Mouse (Mus musculus) embryonic facial prominence, embryonic 14.5 days (tissue): ENCODE measurements around the gene Trim60. TPM values are rescaled to one million over a fixed set of nuclear protein-coding genes. Genes with fewer than 3 reads are reported as not detected.
A peak's percentile ranks its signal among the peaks of the same experiment; 100 is the strongest.

Experiments
- ATAC-seq: fragments of 200-750 bp; cut with Nextera tagmentation; 2 replicates; pipeline ENCODE4 v1.8.0; 2017; ENCODE audit warnings: low read depth, moderate number of reproducible peaks, moderate TSS enrichment
- DNase-seq: peaks from one replicate; pipeline ENCODE4 v3.0.0-alpha.2; 2015; ENCODE audit warnings: low spot score
- H3K27ac ChIP-seq: fragments of 300-500 bp; sonication (generic); replicated peaks from 2 replicates; pipeline ENCODE4 v1.5.1; 2014; ENCODE audit warnings: low read depth, mild to moderate bottlenecking, low read length, moderate library complexity
- H3K27me3 ChIP-seq: fragments of 300-500 bp; sonication (generic); replicated peaks from 2 replicates; pipeline ENCODE4 v1.6.1; 2014; ENCODE audit warnings: low read length; ENCODE audit not compliant: control insufficient read depth, insufficient read depth
- H3K36me3 ChIP-seq: fragments of 300-500 bp; sonication (generic); 2 replicates; pipeline ENCODE4 v1.6.1; 2014; ENCODE audit warnings: low read length, mixed read lengths; ENCODE audit not compliant: control insufficient read depth, insufficient read depth
- H3K4me1 ChIP-seq: fragments of 300-500 bp; sonication (generic); 2 replicates; pipeline ENCODE4 v1.6.1; 2014; ENCODE audit warnings: antibody characterized with exemption, low read length; ENCODE audit not compliant: control insufficient read depth, insufficient read depth
- H3K4me2 ChIP-seq: fragments of 300-500 bp; sonication (generic); 2 replicates; pipeline ENCODE4 v1.6.1; 2014; ENCODE audit warnings: low read depth, mild to moderate bottlenecking, low read length, moderate library complexity, mixed read lengths
- H3K4me3 ChIP-seq: fragments of 300-500 bp; sonication (generic); 2 replicates; pipeline ENCODE4 v1.5.1; 2014; ENCODE audit warnings: low read depth, mild to moderate bottlenecking, low read length
- H3K9ac ChIP-seq: fragments of 300-500 bp; sonication (generic); 2 replicates; pipeline ENCODE4 v1.6.1; 2014; ENCODE audit warnings: low read depth, mild to moderate bottlenecking, low read length, moderate library complexity, mixed read lengths
- H3K9me3 ChIP-seq: fragments of 300-500 bp; sonication (generic); 2 replicates; pipeline ENCODE4 v1.6.1; 2016; ENCODE audit warnings: low read length; ENCODE audit not compliant: control insufficient read depth
- WGBS: fragments of 180-500 bp; shearing (Covaris S2); extraction: QIAGEN DNeasy Blood & Tissue Kit; methylation state at CpG from one replicate; pipeline ENCODE4 v1.1.7; 2014; 5-methylcytosine and 5-hydroxymethylcytosine counted together
- polyA plus RNA-seq: library from polyadenylated mRNA; unstranded; fragments of >200 nt; fragmentation: Nextera tagmentation; extraction: Ambion mirVana; gene quantifications from 2 replicates; pipeline ENCODE4 v1.2.1, GENCODE M21; 2014

The Trim60 gene
- not detected in 2 replicates for polyA plus RNA-seq

DNA sequence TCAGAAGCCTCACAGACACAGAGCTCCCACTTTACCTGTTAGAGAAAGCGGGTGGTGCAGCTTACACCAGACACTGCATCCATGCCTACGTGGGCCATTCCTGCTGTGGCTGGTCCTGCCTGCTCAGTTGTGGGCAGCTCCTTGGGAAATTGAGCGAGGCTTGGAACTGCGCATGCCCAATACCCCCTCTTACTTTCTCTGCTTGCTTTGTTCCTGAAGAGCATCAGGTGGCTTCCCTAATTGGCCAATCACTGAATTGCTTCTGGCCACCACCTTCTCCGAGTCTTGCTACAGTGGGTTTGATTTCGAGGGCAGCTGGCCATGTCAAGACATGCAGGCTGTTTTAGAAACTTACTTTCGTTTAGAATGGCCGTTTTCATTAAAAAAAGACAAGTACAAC, at the start of gene Trim60, which contains the start of gene Trim61:
Gene Trim60 (minus strand): TSS at position 162 of the 400 bp plus-strand sequence.
Gene Trim61 (minus strand): TSS at position 101 of the 400 bp plus-strand sequence.
- Histone ChIP-seq H3K4me2 (no peak within 1 kb of the TSS), H3K27ac (no peak within 1 kb of the TSS), H3K9ac (no peak within 1 kb of the TSS), H3K36me3 (no peaks in the 10 kb centered on the region), H3K9me3 (no peaks in the 10 kb centered on the region), H3K4me3 (no peak within 1 kb of the TSS), H3K27me3 (no peaks in the 10 kb centered on the region), H3K4me1 (no peaks in the 10 kb centered on the region)
- DNase-seq, result no peak
- 87% methylated on average over 8 of the region's 8 CpGs for WGBS
- no peak for ATAC-seq

GRCm38 (mm10) chr8:65067694-65068472, 49.5 kb upstream of the Trim60 start:
- H3K4me2 ChIP-seq, result no peak overlapping the region
- no peaks in the 10 kb centered on the region for H3K36me3 ChIP-seq
- no peak overlapping the region for H3K27ac ChIP-seq
- no peaks in the 10 kb centered on the region for H3K9me3 ChIP-seq
- no peak for ATAC-seq
- WGBS, result 41% methylated on average over 10 of the region's 10 CpGs
- no peak overlapping the region for H3K4me3 ChIP-seq
- DNase-seq, result no peak
- no peak overlapping the region for H3K9ac ChIP-seq
- H3K27me3 ChIP-seq, result no peaks in the 10 kb centered on the region
- H3K4me1 ChIP-seq, result no peaks in the 10 kb centered on the region

- WGBS, result 88% methylated on average over 4 of the region's 4 CpGs
- Histone ChIP-seq H3K27ac (no peak overlapping the region), H3K4me1 (no peaks in the 10 kb centered on the region), H3K9me3 (no peaks in the 10 kb centered on the region), H3K9ac (no peak overlapping the region), H3K36me3 (no peaks in the 10 kb centered on the region), H3K4me3 (no peak overlapping the region), H3K4me2 (no peak overlapping the region), H3K27me3 (no peaks in the 10 kb centered on the region)
- DNase-seq (peak; percentile 16), ATAC-seq (no peak)
These were observed 48.6 kb upstream of the Trim60 start for GRCm38 (mm10) chr8:65067031-65067430.

DNA sequence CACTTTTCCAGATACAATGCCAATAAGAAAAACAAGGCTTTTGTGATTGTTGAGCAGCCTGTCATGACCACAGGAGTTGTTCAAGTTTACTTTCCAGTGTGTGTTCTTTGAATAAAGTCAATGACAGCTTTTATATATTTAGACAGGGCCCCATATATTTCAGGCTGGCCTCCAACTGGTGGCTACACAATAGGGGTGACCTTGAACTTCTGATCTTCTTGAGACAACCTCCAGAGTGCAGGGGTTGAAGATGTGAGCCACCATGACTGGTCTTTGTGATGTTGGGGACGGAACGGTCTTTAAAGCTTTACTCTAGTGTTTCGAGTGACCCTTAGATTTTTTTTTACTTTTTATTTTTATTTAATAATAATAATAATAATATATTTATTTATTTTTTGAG, 47.2 kb upstream of the Trim60 start:
- no peaks in the 10 kb centered on the region for H3K36me3 ChIP-seq
- ATAC-seq (no peak), DNase-seq (no peak)
- no peak overlapping the region for H3K4me2 ChIP-seq
- no peaks in the 10 kb centered on the region for H3K9me3 ChIP-seq
- WGBS, result 98% methylated on average over 3 of the region's 3 CpGs
- no peaks in the 10 kb centered on the region for H3K27me3 ChIP-seq
- H3K9ac ChIP-seq, result no peak overlapping the region
- no peak overlapping the region for H3K27ac ChIP-seq
- no peak overlapping the region for H3K4me3 ChIP-seq
- H3K4me1 ChIP-seq, result no peaks in the 10 kb centered on the region

GRCm38 (mm10) chr8:65064071-65064470, 45.7 kb upstream of the Trim60 start:
- Histone ChIP-seq H3K27me3 (no peaks in the 10 kb centered on the region), H3K4me2 (no peak overlapping the region), H3K9ac (no peak overlapping the region), H3K4me3 (no peak overlapping the region), H3K36me3 (no peaks in the 10 kb centered on the region), H3K9me3 (no peaks in the 10 kb centered on the region), H3K27ac (no peak overlapping the region), H3K4me1 (no peaks in the 10 kb centered on the region)
- ATAC-seq (no peak), DNase-seq (no peak)
- 48% methylated on average over 2 of the region's 2 CpGs for WGBS

- 83% methylated on average over 4 of the region's 4 CpGs for WGBS
These were observed 43.8 kb upstream of the Trim60 start for GRCm38 (mm10) chr8:65062195-65062594.

GRCm38 (mm10) chr8:65056722-65057121, 38.3 kb upstream of the Trim60 start:
- Histone ChIP-seq H3K4me3 (no peak overlapping the region), H3K27me3 (no peaks in the 10 kb centered on the region), H3K9me3 (no peaks in the 10 kb centered on the region), H3K27ac (no peak overlapping the region), H3K4me2 (no peak overlapping the region), H3K4me1 (0 out of 2 replicates have a peak, but pooled peaks cover 8% of the 10 kb centered on the region), H3K9ac (no peak overlapping the region), H3K36me3 (no peaks in the 10 kb centered on the region)
- DNase-seq (no peak), ATAC-seq (no peak)
- WGBS, result 97% methylated on average over 4 of the region's 4 CpGs

More at GRCm38 (mm10) chr8:65062195-65062594, 43.8 kb upstream of the Trim60 start:
- ATAC-seq (no peak), DNase-seq (no peak)
- Histone ChIP-seq H3K27ac (no peak overlapping the region), H3K4me1 (no peaks in the 10 kb centered on the region), H3K4me2 (no peak overlapping the region), H3K36me3 (no peaks in the 10 kb centered on the region), H3K9ac (no peak overlapping the region), H3K4me3 (no peak overlapping the region), H3K27me3 (no peaks in the 10 kb centered on the region), H3K9me3 (no peaks in the 10 kb centered on the region)

DNA sequence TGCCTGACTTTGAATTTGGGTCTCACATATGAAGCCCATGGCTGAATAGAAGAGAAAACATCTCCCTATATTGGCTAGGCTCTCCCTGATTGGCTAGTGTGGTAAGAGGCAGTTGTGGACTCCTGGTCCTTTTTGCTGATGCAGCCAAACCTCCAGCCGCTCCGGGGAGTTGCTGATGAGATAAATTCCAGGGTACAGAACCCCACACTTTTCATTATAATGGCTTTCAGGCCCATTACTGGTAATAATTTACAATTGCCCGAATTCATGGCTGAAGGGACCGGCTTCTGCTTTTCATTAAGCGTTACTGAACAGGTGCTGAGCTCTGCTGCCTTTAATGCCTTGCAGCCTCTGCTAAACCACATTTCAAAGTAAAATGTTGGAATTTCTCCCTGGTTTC, 35.6 kb upstream of the Trim60 start:
- H3K4me2 ChIP-seq, result no peak overlapping the region
- WGBS, result 28% methylated on average over 5 of the region's 5 CpGs
- ATAC-seq, result peak; percentile 55; the same call in 1 of the 2 replicates

GRCm38 (mm10) chr8:65053554-65053953, 35.2 kb upstream of the Trim60 start:
- ATAC-seq (no peak), DNase-seq (no peak)
- Histone ChIP-seq H3K4me1 (0 out of 2 replicates have a peak, but pooled peaks cover 8% of the 10 kb centered on the region), H3K4me2 (no peak overlapping the region), H3K9me3 (no peaks in the 10 kb centered on the region), H3K9ac (no peak overlapping the region), H3K36me3 (no peaks in the 10 kb centered on the region), H3K27me3 (no peaks in the 10 kb centered on the region), H3K4me3 (no peak overlapping the region), H3K27ac (no peak overlapping the region)
- WGBS, result 80% methylated on average over 3 of the region's 3 CpGs

More for the DNA sequence above, 35.6 kb upstream of the Trim60 start:
- Histone ChIP-seq H3K9ac (no peak overlapping the region), H3K27ac (no peak overlapping the region), H3K36me3 (no peaks in the 10 kb centered on the region), H3K9me3 (no peaks in the 10 kb centered on the region), H3K4me1 (0 out of 2 replicates have a peak, but pooled peaks cover 8% of the 10 kb centered on the region), H3K4me3 (no peak overlapping the region), H3K27me3 (no peaks in the 10 kb centered on the region)
- DNase-seq, result peak; percentile 53
